ENCODE assay signal across 13 mouse cellular contexts in genomic region chr12:98131276-98131675, GRCm38 (mm10).
"Had no signal": no experiment of that assay in that cellular context is flagged by ENCODE, and none has a peak within 500 bp of the region (broad histone marks: within the 10 kb centered on the region; RNA-seq: fewer than 3 reads in every experiment).

No protein-coding gene starts in this region.

- H3K27ac ChIP-seq: macrophage; midbrain, embryonic 13.5 days; midbrain, embryonic 15.5 days; neural tube, embryonic 12.5 days; stomach, embryonic 15.5 days; stomach, postnatal 0 days had no signal

- DNase-seq: lung, adult 18-20 months; lung, embryonic 14.5 days; lung, postnatal 10 days; thymus, adult 2 months; thymus, postnatal 25 days; thymus, postnatal 4 days had no signal

- H3K4me3 ChIP-seq: megakaryocyte, embryonic 14.5 days; midbrain, embryonic 13.5 days; midbrain, embryonic 15.5 days; neural tube, embryonic 12.5 days; stomach, embryonic 15.5 days had no signal
